Mouse (Mus musculus) v-Abl transformed pro-B cells (cell line): ENCODE data around the gene Mrc2.

Experiments used
- in situ Hi-C, 2 experiments: fragments of 400-800 bp; cut with MboI; formaldehyde crosslinking; loops; one replicate each; pipeline ENCODE4 v1.15.1; 2025; ENCODE audit not compliant: unreplicated experiment in 2 of 2

The Mrc2 gene

GRCm38 (mm10) chr11:105296084-105296483, 3.6 kb downstream of the Mrc2 start:
- in situ Hi-C loops, result no loop called here

GRCm38 (mm10) chr11:105310197-105310596, 17.8 kb downstream of the Mrc2 start:
- in situ Hi-C loops, result no loop called here

- in situ Hi-C loops, result no loop called here
These were observed 19.0 kb downstream of the Mrc2 start for GRCm38 (mm10) chr11:105311291-105311975.

DNA sequence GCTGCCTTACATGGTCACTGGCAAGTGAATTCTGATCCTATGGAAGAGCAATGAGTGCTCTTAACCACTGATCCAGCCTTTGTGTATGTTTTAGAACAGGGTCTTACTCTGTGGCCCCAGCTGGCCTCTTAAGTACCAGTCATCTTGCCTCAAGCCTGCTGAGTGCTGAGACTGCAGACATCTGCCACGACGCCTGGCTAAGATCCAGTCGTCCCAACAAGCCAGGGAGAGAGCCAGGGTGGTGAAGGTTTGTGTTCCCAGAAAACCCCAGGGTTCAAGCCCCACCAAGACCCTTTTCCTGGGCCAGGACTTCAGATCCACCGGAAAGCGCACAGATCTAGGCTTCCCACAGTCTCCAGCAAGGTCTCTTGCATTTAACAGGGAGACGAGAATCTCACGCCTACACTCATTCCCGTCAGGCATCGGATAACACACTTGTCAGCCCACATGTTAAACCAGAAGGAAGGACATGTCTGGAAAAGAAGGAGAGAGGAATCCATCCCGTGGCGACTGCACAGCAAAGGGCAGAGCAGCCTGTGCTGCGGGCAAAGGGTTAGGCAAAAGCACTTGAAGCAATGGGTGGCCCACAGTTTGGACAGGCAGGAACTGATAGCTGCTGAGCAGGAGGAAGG, 20.0 kb downstream of the Mrc2 start:
- in situ Hi-C loops, result no loop called here

GRCm38 (mm10) chr11:105312972-105313632, 20.7 kb downstream of the Mrc2 start:
- in situ Hi-C loops, result no loop called here

DNA sequence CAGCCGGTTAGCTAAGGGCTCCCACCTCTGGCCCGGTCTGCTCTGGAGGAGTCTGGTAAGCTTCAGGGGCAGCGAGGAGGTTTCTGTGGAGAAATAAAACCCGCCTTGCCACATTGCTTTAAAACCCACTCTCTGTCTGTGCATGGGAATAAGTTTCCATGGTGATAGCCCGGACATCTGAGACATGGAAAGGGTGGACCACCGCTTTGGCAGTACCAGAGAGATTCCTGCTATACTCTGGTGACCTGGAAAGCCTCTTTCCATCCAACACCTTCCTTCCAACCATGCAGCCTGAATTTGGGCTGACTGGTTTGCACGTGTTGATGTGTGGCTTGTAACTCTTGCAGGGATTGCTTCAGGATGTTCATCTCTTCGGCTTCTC, 21.2 kb downstream of the Mrc2 start:
- in situ Hi-C loops, result no loop called here

- in situ Hi-C loops, result no loop called here
These were observed 22.9 kb downstream of the Mrc2 start for GRCm38 (mm10) chr11:105315296-105315695.

DNA sequence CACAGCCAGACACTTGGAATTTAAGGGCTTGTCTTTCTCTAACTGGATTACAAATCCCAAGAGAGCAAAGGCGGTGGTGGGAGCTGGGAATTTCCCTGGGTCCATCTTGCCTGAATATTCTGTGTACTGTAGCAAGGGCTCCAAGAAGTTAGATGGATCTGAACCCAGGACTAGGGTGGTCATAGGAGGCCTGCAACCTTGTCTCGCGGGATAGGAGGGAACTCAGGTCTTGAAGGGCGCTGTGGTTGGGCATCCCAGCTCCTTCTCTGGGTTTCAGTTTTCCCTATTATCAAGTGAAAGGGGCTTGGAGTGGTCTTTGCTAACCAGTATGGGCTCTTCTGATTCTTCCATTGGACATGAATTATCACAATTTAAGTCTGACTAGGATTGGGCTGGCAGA, 23.7 kb downstream of the Mrc2 start:
- in situ Hi-C loops, result no loop called here

DNA sequence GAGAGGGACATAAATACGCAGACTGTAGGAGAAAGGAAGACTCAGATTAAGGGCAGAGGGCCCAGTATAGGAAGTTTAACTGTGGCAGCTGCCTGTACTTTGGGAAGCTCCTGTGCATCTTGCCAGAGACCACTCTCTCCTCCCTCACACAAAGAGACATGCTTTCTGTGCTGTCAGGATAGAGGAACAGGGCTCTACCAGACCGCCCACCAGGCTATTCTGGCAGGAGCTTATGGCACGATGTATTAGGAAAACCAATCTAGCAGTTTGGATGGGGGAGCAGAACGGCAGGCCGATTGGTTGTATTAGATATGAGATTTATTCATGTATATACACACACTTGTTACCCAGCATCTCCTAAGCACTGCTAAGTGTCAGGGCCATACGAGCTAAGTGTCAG, 25.3 kb downstream of the Mrc2 start:
- in situ Hi-C loops, result no loop called here

GRCm38 (mm10) chr11:105321090-105321489, 28.6 kb downstream of the Mrc2 start:
- in situ Hi-C loops, result no loop called here

GRCm38 (mm10) chr11:105323530-105323929, 31.1 kb downstream of the Mrc2 start:
- in situ Hi-C loops, result no loop called here

- in situ Hi-C loops, result loop anchor here in 1 of 2 experiments (25.0 kb wide), 1 partner anchor 1060 kb away; the partner anchor contains the start of gene Icam2
These were observed 34.7 kb downstream of the Mrc2 start for GRCm38 (mm10) chr11:105327101-105327500.

DNA sequence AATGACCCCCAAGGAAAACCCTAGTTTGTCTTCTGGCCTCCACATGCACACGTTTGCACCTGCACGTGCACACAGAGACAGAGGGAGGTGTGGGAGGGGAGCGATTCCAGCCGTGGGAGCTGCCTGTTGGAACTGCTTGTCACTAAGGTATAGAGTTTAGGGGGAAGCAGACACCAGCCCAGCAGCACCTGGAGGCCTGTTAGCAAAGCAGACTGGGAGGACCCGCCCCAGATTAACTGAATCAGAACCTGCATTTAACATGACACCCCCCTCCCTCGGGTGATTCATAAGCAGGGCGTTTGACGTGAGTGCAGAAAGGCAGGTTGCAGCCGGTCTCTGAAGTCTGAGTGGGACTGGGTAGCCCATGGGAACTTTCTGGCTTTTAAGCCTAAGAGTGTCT, 37.5 kb downstream of the Mrc2 start:
- in situ Hi-C loops, result loop anchor here in 1 of 2 experiments (25.0 kb wide), 1 partner anchor 1057 kb away; the partner anchor contains the start of gene Icam2

DNA sequence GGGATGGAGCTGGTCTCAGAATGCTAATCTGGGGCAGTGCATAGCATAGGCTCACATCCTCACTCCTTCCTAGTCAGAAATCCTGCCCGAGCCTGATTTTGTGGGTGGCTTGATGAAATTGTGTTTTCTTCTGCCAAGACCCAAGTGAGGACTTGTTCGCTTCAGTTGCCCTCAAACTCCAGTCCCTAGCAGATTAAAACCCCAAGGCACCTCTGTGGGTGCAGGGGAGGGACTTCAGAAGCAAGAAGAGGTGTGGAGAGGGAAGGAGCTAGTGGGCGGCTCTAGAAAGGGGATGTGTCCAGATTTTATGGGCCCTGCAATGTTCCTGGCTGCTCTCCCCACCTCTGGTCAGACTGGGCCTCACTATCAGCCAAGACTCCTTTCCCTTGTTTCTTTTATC, 38.7 kb downstream of the Mrc2 start:
- in situ Hi-C loops, result loop anchor here in 1 of 2 experiments (25.0 kb wide), 1 partner anchor 1056 kb away; the partner anchor contains the start of gene Icam2

- in situ Hi-C loops, result loop anchor here in 1 of 2 experiments (25.0 kb wide), 1 partner anchor 1056 kb away; the partner anchor contains the start of gene Icam2
These were observed 39.3 kb downstream of the Mrc2 start for GRCm38 (mm10) chr11:105331732-105332131.

DNA sequence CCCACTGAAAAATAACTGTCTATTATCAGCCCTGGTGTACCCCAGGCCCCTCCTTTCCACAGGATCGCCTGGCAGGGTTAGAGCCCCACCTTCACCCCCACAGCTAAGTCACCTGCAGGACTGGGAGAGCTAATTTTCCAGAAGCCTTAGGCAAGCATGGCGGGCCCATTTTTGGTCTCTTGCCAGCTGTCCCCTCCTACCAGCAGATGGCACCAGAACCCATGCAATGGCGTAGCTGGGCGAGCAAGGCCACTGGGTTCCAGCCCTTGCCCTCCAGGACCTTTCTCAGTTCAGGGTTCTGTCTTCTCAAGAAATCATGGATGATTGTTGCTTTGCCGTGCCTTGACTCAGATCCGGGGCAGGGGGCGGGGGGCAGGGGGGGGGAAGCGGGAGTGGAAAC, 40.0 kb downstream of the Mrc2 start:
- in situ Hi-C loops, result loop anchor here in 1 of 2 experiments (25.0 kb wide), 1 partner anchor 1055 kb away; the partner anchor contains the start of gene Icam2

DNA sequence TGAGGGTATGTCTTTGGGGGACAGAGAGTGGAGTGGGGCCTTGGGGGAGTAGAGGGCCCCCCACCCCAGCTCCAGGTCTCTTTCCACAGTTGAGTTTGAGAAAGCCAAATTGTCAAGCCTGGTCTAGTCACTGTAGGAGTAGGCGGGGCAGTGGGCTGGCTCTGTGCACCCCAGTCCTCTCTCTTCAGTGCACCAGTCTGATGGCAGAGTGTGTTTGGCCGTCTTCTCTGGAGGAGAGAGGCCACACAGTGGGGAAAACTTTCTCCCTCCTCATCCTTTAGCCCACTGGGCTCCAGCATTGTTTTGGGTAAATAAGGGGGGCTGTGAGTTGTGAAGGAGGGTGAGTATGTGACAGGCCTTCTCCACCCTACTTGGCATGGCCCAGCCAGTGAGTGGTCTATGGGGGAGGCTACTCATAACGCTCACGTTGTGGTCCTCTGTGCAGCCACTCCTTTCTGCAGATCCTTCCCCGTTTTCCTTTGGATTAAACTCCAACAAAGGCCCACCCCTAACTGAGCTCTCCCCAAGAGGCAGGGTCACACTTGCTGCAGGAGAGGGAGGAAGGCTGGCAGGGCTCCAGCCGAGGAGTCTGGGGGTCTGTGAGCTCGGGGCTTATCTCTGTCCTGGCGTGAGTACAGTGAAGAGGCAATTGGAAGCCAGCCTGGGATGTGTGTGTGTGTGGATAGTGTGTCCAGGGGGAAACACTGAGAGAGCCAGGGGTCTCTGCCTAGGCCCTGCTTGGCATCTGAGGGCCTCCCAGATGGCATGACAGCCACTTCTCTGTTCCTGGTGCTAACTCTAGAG, 41.6 kb downstream of the Mrc2 start:
- in situ Hi-C loops, result loop anchor here in 1 of 2 experiments (25.0 kb wide), 1 partner anchor 1053 kb away; the partner anchor contains the start of gene Icam2

DNA sequence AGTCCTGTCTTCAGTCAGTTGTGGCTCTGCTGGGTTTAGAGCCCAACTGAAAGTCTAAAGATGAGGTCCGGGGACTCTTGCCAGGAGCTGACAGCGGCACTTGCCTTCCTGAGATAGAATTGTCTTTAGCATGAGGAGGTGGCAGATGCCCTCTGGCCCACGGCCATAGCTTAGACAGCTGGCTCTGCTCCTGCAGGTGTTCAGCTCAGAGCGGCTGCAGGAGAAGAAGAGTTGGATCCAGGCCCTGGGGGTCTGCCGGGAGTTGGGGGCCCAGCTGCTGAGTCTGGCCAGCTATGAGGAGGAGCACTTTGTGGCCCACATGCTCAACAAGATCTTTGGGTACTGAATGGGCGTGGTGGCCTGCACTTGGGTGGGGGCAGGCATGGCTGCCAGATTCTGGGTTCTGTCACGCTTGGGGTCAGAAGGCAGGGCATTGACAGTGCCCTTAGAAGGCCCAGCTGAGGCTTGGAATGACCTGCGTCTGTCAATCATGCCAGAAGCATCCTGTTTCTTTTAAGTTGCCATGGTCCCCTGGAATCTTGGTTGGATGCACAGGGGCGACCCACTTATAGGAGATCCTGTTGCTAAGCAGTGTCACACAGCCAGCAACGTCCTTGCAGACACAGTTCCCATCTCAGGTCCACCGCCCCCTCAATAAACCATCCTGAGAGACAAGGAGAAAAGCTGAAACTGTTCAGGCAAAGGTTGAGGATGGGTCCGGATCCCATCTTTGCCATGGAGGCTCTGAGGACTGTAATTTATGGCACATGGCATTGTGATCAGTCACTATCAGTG, 46.4 kb downstream of the Mrc2 start:
- in situ Hi-C loops, result loop anchor here in 1 of 2 experiments (25.0 kb wide), 1 partner anchor 1049 kb away; the partner anchor contains the start of gene Icam2

GRCm38 (mm10) chr11:105345284-105345683, 52.8 kb downstream of the Mrc2 start:
- in situ Hi-C loops, result loop anchor here (5.0 to 25.0 kb wide), 3 partner anchors 567 to 1280 kb away; partner anchors contain the start of gene Icam2 (in 1 of the 2)
